8 mouse cellular contexts compared by ENCODE assay signal in the genomic region with DNA sequence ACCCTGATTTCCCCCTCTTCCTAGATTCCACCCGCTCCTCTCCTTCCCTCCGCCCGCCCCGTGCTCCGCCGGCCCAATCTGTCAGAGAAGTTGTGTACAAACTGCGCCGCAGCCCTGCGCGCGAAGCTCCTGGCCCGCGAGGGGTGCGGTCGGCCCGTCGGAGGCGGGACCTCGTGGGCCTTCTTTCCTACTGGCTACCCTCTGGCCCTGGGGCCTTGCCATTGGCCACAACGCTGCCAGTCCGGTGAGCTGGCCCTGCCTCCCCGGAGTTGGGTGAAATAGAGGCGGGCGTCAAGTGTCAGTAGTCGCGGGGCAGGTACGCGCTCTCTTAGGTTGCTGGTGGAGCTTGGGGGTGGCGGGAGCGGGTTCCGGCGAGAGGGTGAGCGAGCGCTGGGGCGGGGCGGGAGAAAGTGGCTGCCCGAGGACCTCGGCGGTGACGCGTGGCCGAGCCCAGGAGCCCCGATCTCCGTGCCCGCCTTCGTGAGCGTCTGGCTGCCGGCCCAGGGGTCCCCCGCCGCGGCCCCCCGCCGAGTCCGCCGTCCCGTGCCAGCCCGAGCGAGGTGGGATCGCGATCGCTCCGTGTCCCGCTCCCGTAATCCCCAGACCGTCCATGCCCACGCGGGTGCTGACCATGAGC. TPM values are rescaled to one million over a fixed set of nuclear protein-coding genes. Genes with fewer than 3 reads are reported as not detected.
DNase-seq lines count a peak whose midpoint lies in the region; ATAC-seq and TF ChIP-seq lines count a peak whose summit lies in the region.

A gene (plus strand): TSS at position 307 of the 637 bp plus-strand sequence.

- TF ChIP-seq CTCF in CH12.LX (conservative IDR thresholded peaks at IDR 0.05 in 1 of 2, IDR thresholded peaks at IDR 0.05 in 1 of 2; ENCODE audit: low read depth in 2 of 2, low read length in 2 of 2): no peak

- H3K79me2 ChIP-seq in CH12.LX (replicated peaks; ENCODE audit: control insufficient read depth, extremely low read depth, insufficient read depth, poor library complexity, severe bottlenecking): no peaks in the 10 kb centered on the region

- H3K4me3 ChIP-seq in CH12.LX (replicated peaks in 1 of 3; ENCODE audit: low read depth in 2 of 3, low read length in 2 of 3, poor library complexity in 1 of 3): peak within 1 kb of the TSS in 1 of 3 experiments; percentile 60
- H3K4me3 ChIP-seq in forebrain, embryonic 10.5 days: peak within 1 kb of the TSS; percentile 74
- H3K4me3 ChIP-seq in heart, embryonic 14.5 days (ENCODE audit: control insufficient read depth in 1 of 2, insufficient read depth in 1 of 2, low read depth in 1 of 2, low read length in 2 of 2): peak within 1 kb of the TSS; percentile 75 to 76
- peak within 1 kb of the TSS; percentile 67 for H3K4me3 ChIP-seq in liver, embryonic 11.5 days (ENCODE audit: low read depth, low read length)

- no peak for DNase-seq in CH12.LX (ENCODE audit: extremely low read depth)
- DNase-seq in c-Kit-positive CD71-negative TER-119-negative erythroid progenitor cells, embryonic 14.5 days (ENCODE audit: low read depth): peak; percentile 77
- DNase-seq in forebrain, embryonic 10.5 days (ENCODE audit: extremely low spot score, low spot score): peak; percentile 90
- DNase-seq in kidney, postnatal 10 days: peak; percentile 95
- peak; percentile 86 for DNase-seq in liver, embryonic 11.5 days (ENCODE audit: low spot score)
- DNase-seq in naive thymus-derived CD4-positive, alpha-beta T cell, adult 2 months (ENCODE audit: low read depth): peak; percentile 67
- peak; percentile 50 for DNase-seq in splenic B cell, adult 2 months (ENCODE audit: low read depth, low spot score)

- peak; percentile 95 for ATAC-seq in heart, embryonic 14.5 days (ENCODE audit: insufficient number of reproducible peaks, insufficient read depth, low FRiP score, low read depth)
- peak; percentile 99 for ATAC-seq in liver, embryonic 11.5 days (replicated peaks; ENCODE audit: low FRiP score)

- WGBS in forebrain, embryonic 10.5 days: under 1% methylated on average over 66 of the region's 67 CpGs
- under 1% methylated on average over 58 of the region's 67 CpGs for WGBS in heart, embryonic 14.5 days
- WGBS in liver, embryonic 11.5 days: under 1% methylated on average over 62 of the region's 67 CpGs

- H3K9me3 ChIP-seq in CH12.LX (replicated peaks; ENCODE audit: low read length): peaks cover 13% of the 10 kb centered on the region
- no peaks in the 10 kb centered on the region for H3K9me3 ChIP-seq in forebrain, embryonic 10.5 days
- no peaks in the 10 kb centered on the region for H3K9me3 ChIP-seq in heart, embryonic 14.5 days (ENCODE audit: control insufficient read depth, low read length)
- no peaks in the 10 kb centered on the region for H3K9me3 ChIP-seq in liver, embryonic 11.5 days (ENCODE audit: control insufficient read depth, low read length)

- in situ Hi-C loops in CH12.LX (cut with MboI; ENCODE audit: low pct_ligation_motif_present, low pct_unique_long_range_greater_than_20kb, low sequenced_read_pairs): no loop called here

- no peak within 1 kb of the TSS for H3K27ac ChIP-seq in CH12.LX (ENCODE audit: insufficient read depth, low read depth)
- peak within 1 kb of the TSS; percentile 81 for H3K27ac ChIP-seq in forebrain, embryonic 10.5 days
- H3K27ac ChIP-seq in heart, embryonic 14.5 days (replicated peaks in 1 of 2; ENCODE audit: control insufficient read depth in 1 of 2, insufficient read depth in 1 of 2, low read depth in 2 of 2, low read length in 2 of 2): 0 out of 4 replicates have a peak within 1 kb of the TSS, but pooled peaks of 1 of the 2 experiments have one; percentile 12
- no peak within 1 kb of the TSS for H3K27ac ChIP-seq in liver, embryonic 11.5 days (ENCODE audit: low read depth, low read length)

- H3K4me1 ChIP-seq in CH12.LX (ENCODE audit: control insufficient read depth in 1 of 2, insufficient read depth in 2 of 2): no peaks in the 10 kb centered on the region
- peaks cover 22% of the 10 kb centered on the region for H3K4me1 ChIP-seq in forebrain, embryonic 10.5 days
- peaks cover 2 to 8% of the 10 kb centered on the region in 2 experiments; a peak in 2 of 4 replicates for H3K4me1 ChIP-seq in heart, embryonic 14.5 days (ENCODE audit: control insufficient read depth in 2 of 2, insufficient read depth in 2 of 2, low read length in 2 of 2)
- 0 out of 2 replicates have a peak, but pooled peaks cover 2% of the 10 kb centered on the region for H3K4me1 ChIP-seq in liver, embryonic 11.5 days (replicated peaks; ENCODE audit: control insufficient read depth, insufficient read depth, low read length)

- dilution Hi-C loops in CH12.LX (cut with MboI; ENCODE audit: extremely low pct_ligation_motif_present, extremely low pct_unique_long_range_greater_than_20kb, low sequenced_read_pairs): no loop called here

- peak within 1 kb of the TSS; percentile 16 for H3K4me2 ChIP-seq in CH12.LX (ENCODE audit: insufficient read depth, low read depth, poor library complexity, severe bottlenecking)
- peak within 1 kb of the TSS; percentile 100 for H3K4me2 ChIP-seq in heart, embryonic 14.5 days (ENCODE audit: low read length)
- H3K4me2 ChIP-seq in liver, embryonic 11.5 days: peak within 1 kb of the TSS; percentile 98

- H3K27me3 ChIP-seq in CH12.LX (replicated peaks): no peaks in the 10 kb centered on the region
- H3K27me3 ChIP-seq in forebrain, embryonic 10.5 days (ENCODE audit: poor library complexity, severe bottlenecking): peaks cover 67% of the 10 kb centered on the region
- H3K27me3 ChIP-seq in heart, embryonic 14.5 days (ENCODE audit: control insufficient read depth, insufficient read depth, low read length): peaks cover 5% of the 10 kb centered on the region; the same call in 1 of the 2 replicates
- H3K27me3 ChIP-seq in liver, embryonic 11.5 days (replicated peaks; ENCODE audit: control insufficient read depth, insufficient read depth, low read length): peaks cover 23% of the 10 kb centered on the region
- no peaks in the 10 kb centered on the region for H3K27me3 ChIP-seq in splenic B cell, adult 2 months (ENCODE audit: control insufficient read depth, insufficient read depth, low read length, poor library complexity, severe bottlenecking)

- H3K9ac ChIP-seq in CH12.LX (ENCODE audit: insufficient read depth, low read depth): 0 out of 2 replicates have a peak within 1 kb of the TSS, but pooled peaks have one; percentile 10
- H3K9ac ChIP-seq in heart, embryonic 14.5 days (ENCODE audit: low read length): peak within 1 kb of the TSS; percentile 78
- peak within 1 kb of the TSS; percentile 70 for H3K9ac ChIP-seq in liver, embryonic 11.5 days (ENCODE audit: low read depth, low read length)

- no peak for TF ChIP-seq EP300 in CH12.LX (IDR thresholded peaks at IDR 0.05; ENCODE audit: low read length)

- H3K36me3 ChIP-seq in CH12.LX (replicated peaks in 1 of 2; ENCODE audit: control insufficient read depth in 1 of 2, insufficient read depth in 1 of 2, low read length in 1 of 2): no peaks in the 10 kb centered on the region
- no peaks in the 10 kb centered on the region for H3K36me3 ChIP-seq in forebrain, embryonic 10.5 days (replicated peaks)
- no peaks in the 10 kb centered on the region for H3K36me3 ChIP-seq in heart, embryonic 14.5 days (ENCODE audit: control insufficient read depth, insufficient read depth, low read length)
- no peaks in the 10 kb centered on the region for H3K36me3 ChIP-seq in liver, embryonic 11.5 days (ENCODE audit: control insufficient read depth, insufficient read depth, low read length)
- no peaks in the 10 kb centered on the region for H3K36me3 ChIP-seq in splenic B cell, adult 2 months (ENCODE audit: control insufficient read depth, insufficient read depth, low read length, poor library complexity, severe bottlenecking)

- TF ChIP-seq RAD21 in CH12.LX (IDR thresholded peaks at IDR 0.05; ENCODE audit: low read depth, low read length): no peak

- peak; percentile 60; the same call in 1 of the 2 replicates for TF ChIP-seq POLR2A in CH12.LX (IDR thresholded peaks at IDR 0.05; ENCODE audit: low read depth, low read length)

TF ChIP-seq in CH12.LX, 34 proteins besides CTCF, POLR2A, EP300 and RAD21:
- TF ChIP-seq CHD2 (IDR thresholded peaks at IDR 0.05; ENCODE audit: low read length): peak; percentile 28; the same call in 1 of the 2 replicates
- no peak for TF ChIP-seq RCOR1 (conservative IDR thresholded peaks at IDR 0.05; ENCODE audit: low read depth, low read length)
- peak; percentile 69 for TF ChIP-seq NRF1 (IDR thresholded peaks at IDR 0.05; ENCODE audit: low read depth, low read length)

RNA-seq across cellular contexts. Expression of the gene that starts here (rescaled TPM):
- total RNA-seq in CH12.LX (2012; rRNA removed) (0.08 and 0.13 TPM in 2 replicates), CH12.LX (2014; rRNA removed) (not detected in 2 replicates)
- polyA plus RNA-seq in CH12.LX (2012; ENCODE audit: insufficient read length, low read depth): not detected in 2 replicates
- polyA plus RNA-seq in forebrain, embryonic 10.5 days (2016; fragmentation: Nextera tagmentation; extraction: Ambion mirVana): 1.0 and 1.1 TPM in 2 replicates
- 2.2 and 2.6 TPM in 2 replicates for polyA plus RNA-seq in heart, embryonic 14.5 days (2014; fragmentation: Nextera tagmentation; extraction: Ambion mirVana)
- polyA plus RNA-seq in liver, embryonic 11.5 days (2014; fragmentation: Nextera tagmentation; extraction: Ambion mirVana): 2.7 and 3.5 TPM in 2 replicates

Comparison
In these comparisons a context has a peak if more than half of its experiments do, and no peak if none do; other contexts are left out.
1. H3K4me2 ChIP-seq: peak in every context shown above with its lines; median percentile 100 in heart, embryonic 14.5 days; 98 in liver, embryonic 11.5 days; 16 in CH12.LX.
2. H3K9ac ChIP-seq: peak in every context shown above with its lines; median percentile 78 in heart, embryonic 14.5 days; 70 in liver, embryonic 11.5 days; 10 in CH12.LX.